Mouse (Mus musculus) hindbrain, embryonic 15.5 days (tissue): ENCODE measurements around the gene Tas2r104. TPM values are rescaled to one million over a fixed set of nuclear protein-coding genes. Genes with fewer than 3 reads are reported as not detected.

ENCODE experiments used
- ATAC-seq: fragments of 200-750 bp; cut with Nextera tagmentation; 2 replicates; pipeline ENCODE4 v1.8.0; 2017; ENCODE audit warnings: low read depth, moderate number of reproducible peaks, moderate TSS enrichment; ENCODE audit not compliant: low FRiP score
- H3K27ac ChIP-seq: fragments of 300-500 bp; sonication (generic); replicated peaks from 2 replicates; pipeline ENCODE4 v1.5.1; 2015; ENCODE audit warnings: mild to moderate bottlenecking, inconsistent platforms
- H3K27me3 ChIP-seq: fragments of 300-500 bp; sonication (generic); 2 replicates; pipeline ENCODE4 v1.6.1; 2015; ENCODE audit warnings: control low read depth, inconsistent platforms
- H3K36me3 ChIP-seq: fragments of 300-500 bp; sonication (generic); 2 replicates; pipeline ENCODE4 v1.6.1; 2015; ENCODE audit warnings: control low read depth, inconsistent platforms
- H3K4me1 ChIP-seq: fragments of 300-500 bp; sonication (generic); replicated peaks from 2 replicates; pipeline ENCODE4 v1.6.1; 2015; ENCODE audit warnings: control low read depth, inconsistent platforms
- H3K4me2 ChIP-seq: fragments of 300-500 bp; sonication (generic); 2 replicates; pipeline ENCODE4 v1.6.1; 2015; ENCODE audit warnings: moderate library complexity, mild to moderate bottlenecking, inconsistent platforms
- H3K4me3 ChIP-seq: fragments of 300-500 bp; sonication (generic); 2 replicates; pipeline ENCODE4 v1.5.1; 2015; ENCODE audit warnings: mild to moderate bottlenecking, inconsistent platforms
- H3K9ac ChIP-seq: fragments of 300-500 bp; sonication (generic); 2 replicates; pipeline ENCODE4 v1.6.1; 2015; ENCODE audit warnings: inconsistent platforms
- H3K9me3 ChIP-seq: fragments of 300-500 bp; sonication (generic); 2 replicates; pipeline ENCODE4 v1.6.1; 2016; ENCODE audit warnings: control low read depth, inconsistent platforms
- WGBS: fragments of 180-500 bp; shearing (Covaris S2); methylation state at CpG from one replicate; pipeline ENCODE4 v1.1.7; 2015; 5-methylcytosine and 5-hydroxymethylcytosine counted together
- polyA plus RNA-seq: library from polyadenylated mRNA; unstranded; fragments of >200 nt; fragmentation: Nextera tagmentation; extraction: Ambion mirVana; gene quantifications from 2 replicates; pipeline ENCODE4 v1.2.1, GENCODE M21; 2015

The Tas2r104 gene
- not detected in 2 replicates for polyA plus RNA-seq

DNA sequence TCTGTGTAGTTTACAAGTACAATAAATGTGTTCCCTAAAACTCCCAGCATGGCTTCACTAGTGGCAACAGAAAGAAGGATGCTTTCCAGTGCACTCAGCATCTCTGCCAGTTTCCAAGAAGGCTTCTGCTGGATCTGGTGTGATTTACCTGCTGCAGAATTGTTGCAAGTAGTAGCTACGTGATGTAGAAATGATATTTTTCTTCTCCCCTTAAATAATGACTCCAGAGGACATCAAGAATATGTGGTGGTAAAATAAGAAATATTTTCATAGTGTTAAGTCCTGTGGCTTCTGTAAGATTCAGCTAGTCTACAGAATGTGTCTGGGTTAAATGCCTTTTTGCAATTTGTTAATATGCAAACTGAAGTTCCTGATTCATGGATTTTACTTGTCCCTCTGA, at the start of gene Tas2r104:
Gene Tas2r104 (minus strand): TSS at position 101 of the 400 bp plus-strand sequence.
- Histone ChIP-seq H3K4me3 (no peak within 1 kb of the TSS), H3K9me3 (no peaks in the 10 kb centered on the region), H3K4me1 (no peaks in the 10 kb centered on the region), H3K36me3 (no peaks in the 10 kb centered on the region), H3K4me2 (no peak within 1 kb of the TSS), H3K27me3 (no peaks in the 10 kb centered on the region), H3K27ac (no peak within 1 kb of the TSS), H3K9ac (no peak within 1 kb of the TSS)
- no peak for ATAC-seq
- WGBS = 76% methylated on average over 1 of the region's 1 CpGs

DNA sequence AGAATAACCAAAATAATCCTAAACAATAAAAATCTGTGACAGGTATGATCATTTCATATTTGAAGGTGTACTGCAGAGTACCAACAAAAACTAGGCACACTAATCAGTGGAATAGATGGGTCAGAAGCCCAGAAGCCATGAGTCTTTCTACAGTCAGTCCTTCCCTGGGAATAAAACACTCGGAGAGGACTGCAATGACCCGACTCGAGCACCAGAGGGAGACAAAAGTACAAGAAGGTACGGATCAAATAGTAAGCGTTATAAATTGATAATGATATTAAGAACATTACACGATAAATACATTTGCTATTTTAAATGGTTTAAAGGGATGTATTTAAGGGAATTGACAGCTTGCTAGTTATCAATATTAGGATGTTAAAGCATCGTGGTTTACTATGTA, 27.3 kb upstream of the Tas2r104 start:
- Histone ChIP-seq H3K27ac (no peak overlapping the region), H3K27me3 (no peaks in the 10 kb centered on the region), H3K36me3 (no peaks in the 10 kb centered on the region), H3K9me3 (peaks cover 9% of the 10 kb centered on the region), H3K4me1 (no peaks in the 10 kb centered on the region), H3K9ac (no peak overlapping the region), H3K4me3 (no peak overlapping the region), H3K4me2 (no peak overlapping the region)
- WGBS = 49% methylated on average over 7 of the region's 7 CpGs
- ATAC-seq = no peak

DNA sequence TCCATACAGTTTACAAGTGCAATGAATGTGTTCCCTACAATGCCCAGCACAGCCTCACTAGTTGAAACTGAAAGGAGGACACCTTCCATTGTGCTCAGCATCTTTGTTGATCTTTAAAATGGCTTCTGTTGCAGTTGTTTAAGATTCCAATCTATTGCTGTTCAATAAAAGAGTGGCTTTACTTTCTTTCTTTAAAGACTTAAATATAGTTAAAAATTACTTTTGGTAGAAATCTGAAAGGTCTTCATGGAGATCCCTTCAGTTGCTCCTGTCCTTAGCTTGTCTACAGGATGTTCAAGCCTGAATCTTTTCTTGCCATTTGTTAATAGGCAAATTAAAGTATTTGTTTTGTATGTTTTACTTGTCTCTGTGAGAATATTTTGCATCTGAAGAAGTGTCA, 4.4 kb upstream of the Tas2r104 start, which contains the start of gene Tas2r114:
Gene Tas2r114 (minus strand): TSS at position 101 of the 400 bp plus-strand sequence.
- H3K9me3 ChIP-seq = no peaks in the 10 kb centered on the region
- H3K36me3 ChIP-seq = no peaks in the 10 kb centered on the region
- ATAC-seq = no peak
- no peak within 1 kb of the TSS for H3K27ac ChIP-seq
- H3K4me2 ChIP-seq = no peak within 1 kb of the TSS
- H3K27me3 ChIP-seq = no peaks in the 10 kb centered on the region
- H3K4me3 ChIP-seq = no peak within 1 kb of the TSS
- H3K4me1 ChIP-seq = no peaks in the 10 kb centered on the region
- H3K9ac ChIP-seq = no peak within 1 kb of the TSS

DNA sequence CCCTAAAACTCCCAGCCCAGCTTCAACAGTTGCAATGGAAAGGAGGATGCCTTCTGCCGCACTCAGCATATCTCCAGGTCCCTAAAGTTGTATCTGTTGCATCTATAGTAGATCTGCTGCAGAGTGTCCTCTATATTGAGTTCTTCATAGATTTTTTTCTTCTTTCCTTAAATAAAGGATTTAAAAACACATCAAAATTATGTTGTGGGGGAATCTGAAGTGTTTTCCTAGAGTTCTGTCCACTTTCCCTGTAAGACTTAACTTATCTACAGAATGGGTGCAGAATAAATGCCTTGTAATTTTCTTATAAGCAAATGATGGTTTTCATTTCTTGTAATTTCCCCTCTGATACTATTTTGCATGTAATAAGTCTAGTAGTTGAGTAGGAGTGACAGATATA, 1.9 kb upstream of the Tas2r104 start, which contains the start of gene Tas2r105:
Gene Tas2r105 (minus strand): TSS at position 101 of the 400 bp plus-strand sequence.
- no peak within 1 kb of the TSS for H3K4me3 ChIP-seq
- WGBS = 84% methylated on average over 1 of the region's 1 CpGs
- no peaks in the 10 kb centered on the region for H3K4me1 ChIP-seq
- no peaks in the 10 kb centered on the region for H3K36me3 ChIP-seq
- no peak for ATAC-seq
- H3K27ac ChIP-seq = no peak within 1 kb of the TSS
- H3K4me2 ChIP-seq = no peak within 1 kb of the TSS
- H3K9ac ChIP-seq = no peak within 1 kb of the TSS
- H3K27me3 ChIP-seq = no peaks in the 10 kb centered on the region
- no peaks in the 10 kb centered on the region for H3K9me3 ChIP-seq

DNA sequence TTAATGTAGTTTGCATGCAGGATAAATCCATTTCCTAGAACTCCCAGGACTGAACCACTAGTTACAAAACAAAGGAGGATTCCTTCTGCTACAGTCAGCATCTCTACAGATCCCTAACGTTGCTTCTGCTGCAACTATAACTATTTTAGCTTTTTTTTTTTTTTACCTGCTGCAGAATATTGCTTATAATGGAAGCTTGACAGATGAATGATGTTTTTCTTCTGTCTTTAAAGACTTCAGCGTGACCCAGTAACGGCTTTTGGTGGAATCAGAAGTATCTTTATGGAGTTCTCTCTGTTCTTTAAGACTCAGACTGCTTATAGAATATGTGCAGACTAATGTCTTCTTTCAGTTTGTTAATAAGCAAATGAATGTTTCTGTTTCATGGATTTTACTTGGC, 6.8 kb downstream of the Tas2r104 start, which contains the start of gene Tas2r106:
Gene Tas2r106 (minus strand): TSS at position 101 of the 400 bp plus-strand sequence.
- no peaks in the 10 kb centered on the region for H3K36me3 ChIP-seq
- H3K4me1 ChIP-seq = no peaks in the 10 kb centered on the region
- no peaks in the 10 kb centered on the region for H3K27me3 ChIP-seq
- WGBS = 75% methylated on average over 3 of the region's 3 CpGs
- H3K27ac ChIP-seq = no peak within 1 kb of the TSS
- H3K9ac ChIP-seq = no peak within 1 kb of the TSS
- no peak within 1 kb of the TSS for H3K4me2 ChIP-seq
- H3K4me3 ChIP-seq = no peak within 1 kb of the TSS
- ATAC-seq = no peak
- H3K9me3 ChIP-seq = no peaks in the 10 kb centered on the region

DNA sequence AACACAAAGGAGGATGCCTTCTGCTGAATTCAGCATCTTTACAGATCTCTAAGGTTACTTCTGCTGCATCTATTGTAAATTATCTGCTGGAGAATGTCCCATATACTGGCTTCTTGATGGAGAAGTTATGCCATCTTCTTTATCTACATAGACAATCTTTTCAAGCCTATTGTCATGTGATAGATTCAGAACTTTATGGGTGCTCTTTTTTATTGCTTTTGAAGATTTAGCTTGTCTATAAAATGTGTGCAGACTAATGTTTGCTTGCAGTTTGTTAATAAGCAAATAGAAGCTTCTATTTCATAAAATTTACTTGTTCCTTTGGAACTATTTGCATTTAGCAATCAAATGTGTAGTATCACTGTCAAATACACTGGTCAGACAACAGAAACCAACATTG, 25.5 kb downstream of the Tas2r104 start, which contains the start of gene Tas2r107:
Gene Tas2r107 (minus strand): TSS at position 101 of the 400 bp plus-strand sequence.
- Histone ChIP-seq H3K27ac (no peak within 1 kb of the TSS), H3K9me3 (peaks cover 11% of the 10 kb centered on the region; the same call in 1 of the 2 replicates), H3K4me3 (no peak within 1 kb of the TSS), H3K9ac (no peak within 1 kb of the TSS), H3K27me3 (no peaks in the 10 kb centered on the region), H3K36me3 (no peaks in the 10 kb centered on the region), H3K4me2 (no peak within 1 kb of the TSS), H3K4me1 (no peaks in the 10 kb centered on the region)
- ATAC-seq = no peak

Other genes starting within 250 kb of the Tas2r104 start
- gene 5430401F13Rik, start 199.3 kb downstream of the Tas2r104 start, polyA plus RNA-seq = not detected in 2 replicates
- gene Gm6619, start 199.3 kb downstream of the Tas2r104 start, polyA plus RNA-seq = not detected in 2 replicates
- gene Tas2r130, start 54.8 kb downstream of the Tas2r104 start, polyA plus RNA-seq = not detected in 2 replicates
- gene Tas2r107, start 25.6 kb downstream of the Tas2r104 start, polyA plus RNA-seq = not detected in 2 replicates
- gene Tas2r106, start 6.9 kb downstream of the Tas2r104 start, polyA plus RNA-seq = not detected in 2 replicates
- not detected in 2 replicates for gene Tas2r105, start 1.8 kb upstream of the Tas2r104 start, polyA plus RNA-seq
- not detected in 2 replicates for gene Tas2r114, start 4.3 kb upstream of the Tas2r104 start, polyA plus RNA-seq